Mouse (Mus musculus) intestine, embryonic 16.5 days (tissue): ENCODE measurements around the gene Lrrfip2. TPM values are rescaled to one million over a fixed set of nuclear protein-coding genes. Genes with fewer than 3 reads are reported as not detected.

ENCODE experiments used
- ATAC-seq: fragments of 200-750 bp; cut with Nextera tagmentation; 2 replicates; pipeline ENCODE4 v1.8.0; 2017; ENCODE audit warnings: moderate TSS enrichment, moderate library complexity
- H3K27ac ChIP-seq: fragments of 300-500 bp; sonication (generic); 2 replicates; pipeline ENCODE4 v1.5.1; 2014; ENCODE audit warnings: mild to moderate bottlenecking, low read length
- H3K27me3 ChIP-seq: fragments of 300-500 bp; sonication (generic); replicated peaks from 2 replicates; pipeline ENCODE4 v1.6.1; 2014; ENCODE audit warnings: low read length, control low read depth, mixed read lengths; ENCODE audit not compliant: control insufficient read depth, insufficient read depth
- H3K36me3 ChIP-seq: fragments of 300-500 bp; sonication (generic); 2 replicates; pipeline ENCODE4 v1.6.1; 2014; ENCODE audit warnings: low read length, control low read depth; ENCODE audit not compliant: control insufficient read depth, insufficient read depth
- H3K4me1 ChIP-seq: fragments of 300-500 bp; sonication (generic); 2 replicates; pipeline ENCODE4 v1.6.1; 2014; ENCODE audit warnings: low read length, control low read depth, mixed read lengths; ENCODE audit not compliant: control insufficient read depth, insufficient read depth
- H3K4me2 ChIP-seq: fragments of 300-500 bp; sonication (generic); 2 replicates; pipeline ENCODE4 v1.6.1; 2014; ENCODE audit warnings: low read depth, low read length, control low read depth
- H3K4me3 ChIP-seq: fragments of 300-500 bp; sonication (generic); 2 replicates; pipeline ENCODE4 v1.5.1; 2014; ENCODE audit warnings: mild to moderate bottlenecking, low read length
- H3K9ac ChIP-seq: fragments of 300-500 bp; sonication (generic); 2 replicates; pipeline ENCODE4 v1.6.1; 2014; ENCODE audit warnings: low read depth, low read length
- H3K9me3 ChIP-seq: fragments of 300-500 bp; sonication (generic); 2 replicates; pipeline ENCODE4 v1.6.1; 2016; ENCODE audit warnings: low read length, control low read depth; ENCODE audit not compliant: control insufficient read depth
- WGBS: fragments of 180-500 bp; shearing (Covaris S2); extraction: QIAGEN DNeasy Blood & Tissue Kit; methylation state at CpG from one replicate; pipeline ENCODE4 v1.1.7; 2014; 5-methylcytosine and 5-hydroxymethylcytosine counted together
- polyA plus RNA-seq: library from polyadenylated mRNA; unstranded; fragments of >200 nt; fragmentation: Nextera tagmentation; extraction: Ambion mirVana; gene quantifications from 2 replicates; pipeline ENCODE4 v1.2.1, GENCODE M21; 2015

The Lrrfip2 gene
- polyA plus RNA-seq, 1 experiment from 2014 or later = 38.4 TPM

GRCm38 (mm10) chr9:111103293-111103692, 14.1 kb upstream of the Lrrfip2 start:
- peak; percentile 57 for ATAC-seq
- Histone ChIP-seq H3K9ac (no peak overlapping the region), H3K27me3 (no peaks in the 10 kb centered on the region), H3K27ac (no peak overlapping the region), H3K4me3 (no peak overlapping the region), H3K4me2 (no peak overlapping the region), H3K4me1 (peaks cover 4% of the 10 kb centered on the region; the same call in 1 of the 2 replicates), H3K36me3 (no peaks in the 10 kb centered on the region), H3K9me3 (no peaks in the 10 kb centered on the region)
- 80% methylated on average over 5 of the region's 5 CpGs for WGBS

GRCm38 (mm10) chr9:111103893-111104292, 13.5 kb upstream of the Lrrfip2 start:
- no peaks in the 10 kb centered on the region for H3K27me3 ChIP-seq
- no peaks in the 10 kb centered on the region for H3K36me3 ChIP-seq
- H3K4me2 ChIP-seq = no peak overlapping the region
- H3K27ac ChIP-seq = 0 out of 2 replicates have a peak overlapping the region, but pooled peaks have one; percentile 31
- ATAC-seq = no peak
- H3K9me3 ChIP-seq = no peaks in the 10 kb centered on the region
- peaks cover 4% of the 10 kb centered on the region; the same call in 1 of the 2 replicates for H3K4me1 ChIP-seq
- no peak overlapping the region for H3K9ac ChIP-seq
- 74% methylated on average over 5 of the region's 5 CpGs for WGBS
- H3K4me3 ChIP-seq = no peak overlapping the region

DNA sequence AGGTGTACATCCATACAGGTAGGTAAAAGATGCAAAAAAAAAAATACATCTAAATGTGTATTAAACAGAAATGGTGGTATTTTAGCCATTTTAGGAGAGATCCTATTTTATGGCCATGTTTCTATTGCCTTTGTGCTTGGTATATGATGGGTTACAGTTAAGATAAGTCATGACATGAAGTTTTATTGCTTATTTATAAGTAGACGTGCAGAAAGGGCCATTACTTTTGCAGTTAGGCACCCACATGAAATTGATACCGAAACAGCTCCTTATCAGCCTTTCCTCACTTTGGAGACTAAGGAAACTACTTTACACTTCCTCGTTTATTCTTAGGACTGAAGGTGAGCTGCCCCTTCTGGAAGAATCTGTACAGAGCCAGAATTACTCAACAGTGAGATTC, 9.5 kb upstream of the Lrrfip2 start:
- Histone ChIP-seq H3K4me1 (peaks cover 4% of the 10 kb centered on the region; the same call in 1 of the 2 replicates), H3K36me3 (no peaks in the 10 kb centered on the region), H3K27ac (no peak overlapping the region), H3K9me3 (no peaks in the 10 kb centered on the region), H3K4me3 (no peak overlapping the region), H3K4me2 (no peak overlapping the region), H3K27me3 (no peaks in the 10 kb centered on the region), H3K9ac (no peak overlapping the region)
- ATAC-seq = peak; percentile 69
- 41% methylated on average over 3 of the region's 3 CpGs for WGBS

- peak; percentile 92 for ATAC-seq
- peak overlapping the region; percentile 78 for H3K4me2 ChIP-seq
- peak overlapping the region; percentile 72 for H3K4me3 ChIP-seq
- peak overlapping the region; percentile 83 for H3K9ac ChIP-seq
- WGBS = under 1% methylated on average over 56 of the region's 56 CpGs
- no peaks in the 10 kb centered on the region for H3K36me3 ChIP-seq
- H3K27me3 ChIP-seq = no peaks in the 10 kb centered on the region
- no peaks in the 10 kb centered on the region for H3K9me3 ChIP-seq
- peak overlapping the region; percentile 88 for H3K27ac ChIP-seq
- peaks cover 17% of the 10 kb centered on the region for H3K4me1 ChIP-seq
Observed at GRCm38 (mm10) chr9:111117794-111118251, 431 bp downstream of the Lrrfip2 start.

GRCm38 (mm10) chr9:111118252-111118890, 979 bp downstream of the Lrrfip2 start:
- H3K4me1 ChIP-seq = peaks cover 18% of the 10 kb centered on the region
- ATAC-seq = peak; percentile 86
- no peaks in the 10 kb centered on the region for H3K27me3 ChIP-seq
- H3K4me3 ChIP-seq = peak overlapping the region; percentile 72
- H3K9ac ChIP-seq = peak overlapping the region; percentile 83
- H3K27ac ChIP-seq = peak overlapping the region; percentile 88
- no peaks in the 10 kb centered on the region for H3K36me3 ChIP-seq
- H3K4me2 ChIP-seq = peak overlapping the region; percentile 78
- H3K9me3 ChIP-seq = no peaks in the 10 kb centered on the region
- WGBS = under 1% methylated on average over 51 of the region's 52 CpGs

DNA sequence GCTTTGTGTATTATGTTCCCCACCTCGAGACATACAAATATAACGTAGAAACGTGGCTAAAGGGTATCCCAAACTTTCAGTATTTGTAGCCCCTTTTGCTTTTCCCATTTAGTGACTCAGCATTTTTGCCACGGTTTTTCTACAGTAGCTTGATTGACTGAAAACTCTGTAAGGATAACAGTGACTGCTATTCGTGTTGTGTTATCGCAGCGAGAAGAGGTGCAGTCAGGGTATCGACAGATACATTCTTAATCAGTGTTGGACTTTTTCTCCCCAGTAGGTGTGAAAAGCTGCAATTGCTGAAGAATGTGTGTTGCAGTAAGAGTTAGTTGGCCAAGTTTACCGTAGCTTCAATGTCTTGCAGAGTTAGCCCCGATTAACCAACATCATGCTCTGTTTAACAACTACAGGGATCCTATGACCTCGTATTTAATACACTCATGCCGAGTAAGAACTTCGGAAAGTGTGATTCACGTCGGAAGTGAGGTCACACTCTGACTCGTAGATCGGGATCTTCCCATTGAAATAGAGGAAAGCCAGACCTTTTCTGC, 1.6 kb downstream of the Lrrfip2 start:
- WGBS = 4% methylated on average over 17 of the region's 17 CpGs
- peak overlapping the region; percentile 78 for H3K4me2 ChIP-seq
- peak overlapping the region; percentile 83 for H3K9ac ChIP-seq
- H3K36me3 ChIP-seq = no peaks in the 10 kb centered on the region
- H3K9me3 ChIP-seq = no peaks in the 10 kb centered on the region
- H3K27ac ChIP-seq = peak overlapping the region; percentile 88
- no peak for ATAC-seq
- H3K4me1 ChIP-seq = peaks cover 20% of the 10 kb centered on the region
- no peaks in the 10 kb centered on the region for H3K27me3 ChIP-seq
- H3K4me3 ChIP-seq = peak overlapping the region; percentile 72

- WGBS = 64% methylated on average over 5 of the region's 5 CpGs
- no peak overlapping the region for H3K4me2 ChIP-seq
- H3K9me3 ChIP-seq = no peaks in the 10 kb centered on the region
- ATAC-seq = no peak
- no peak overlapping the region for H3K9ac ChIP-seq
- H3K4me3 ChIP-seq = no peak overlapping the region
- peak overlapping the region; percentile 41; the same call in 1 of the 2 replicates for H3K27ac ChIP-seq
- no peaks in the 10 kb centered on the region for H3K27me3 ChIP-seq
- H3K4me1 ChIP-seq = peaks cover 21% of the 10 kb centered on the region
- H3K36me3 ChIP-seq = no peaks in the 10 kb centered on the region
Observed at GRCm38 (mm10) chr9:111122446-111122845, 5.1 kb downstream of the Lrrfip2 start.

DNA sequence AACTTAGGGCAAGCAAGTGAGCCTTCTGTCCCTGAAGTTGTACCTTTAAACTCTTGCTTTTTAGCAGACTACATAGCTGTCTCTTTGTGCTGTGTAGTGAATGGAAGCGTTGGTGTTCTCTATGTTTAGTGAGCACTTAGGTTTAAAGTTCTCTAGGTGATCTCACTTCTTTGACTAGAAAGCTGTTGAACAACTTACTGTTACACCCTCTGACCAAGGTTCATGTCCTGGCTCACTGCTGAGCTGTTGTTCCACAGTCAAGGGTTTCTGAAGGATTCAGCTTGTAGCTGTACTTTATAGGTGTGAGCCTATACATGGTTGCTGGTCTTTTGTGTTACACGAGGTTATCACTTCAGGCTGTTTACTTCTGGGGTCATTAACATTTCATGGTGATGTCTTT, 5.9 kb downstream of the Lrrfip2 start:
- Histone ChIP-seq H3K27ac (peak overlapping the region; percentile 72), H3K4me2 (0 out of 2 replicates have a peak overlapping the region, but pooled peaks have one; percentile 4), H3K4me1 (peaks cover 20% of the 10 kb centered on the region), H3K36me3 (no peaks in the 10 kb centered on the region), H3K27me3 (no peaks in the 10 kb centered on the region), H3K9ac (no peak overlapping the region), H3K9me3 (no peaks in the 10 kb centered on the region), H3K4me3 (no peak overlapping the region)
- peak; percentile 77 for ATAC-seq
- WGBS = 49% methylated on average over 2 of the region's 2 CpGs

DNA sequence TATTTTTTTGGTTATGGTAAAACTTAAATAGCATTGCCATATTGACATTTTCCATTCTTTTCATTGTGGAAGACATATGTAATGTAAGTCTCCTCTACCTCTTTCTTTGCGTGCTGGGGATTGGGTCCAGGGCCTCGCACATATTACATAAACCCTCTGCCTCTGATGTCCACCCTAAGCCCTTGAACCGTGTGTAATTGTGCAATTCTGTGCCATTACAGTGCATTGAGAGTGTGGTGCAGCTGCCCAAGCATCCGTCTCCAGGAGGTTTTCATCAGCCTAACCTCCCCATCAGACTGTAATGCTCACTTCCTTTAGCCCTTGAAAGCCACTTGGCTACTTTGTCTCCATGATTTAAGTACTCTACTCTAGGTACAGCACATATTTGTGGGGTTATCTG, 7.0 kb downstream of the Lrrfip2 start:
- 81% methylated on average over 4 of the region's 4 CpGs for WGBS
- Histone ChIP-seq H3K4me1 (peaks cover 17% of the 10 kb centered on the region), H3K27ac (no peak overlapping the region), H3K4me3 (no peak overlapping the region), H3K36me3 (no peaks in the 10 kb centered on the region), H3K9ac (no peak overlapping the region), H3K9me3 (no peaks in the 10 kb centered on the region), H3K27me3 (no peaks in the 10 kb centered on the region), H3K4me2 (no peak overlapping the region)
- ATAC-seq = no peak
